Mouse (Mus musculus) Patski (cell line): ENCODE measurements at regions not wholly inside any gene's neighbourhood (a gene's known extent, or its start where the extent isn't known, plus 50 kb on each side); places are given as distances from the start of the nearest gene placed in this dataset.

ENCODE experiments used
- ATAC-seq: fragments of 100-300 bp; one replicate; pipeline ENCODE4 v1.8.0; 2021
- CTCF ChIA-PET: fragments of 350-600 bp; sonication (Branson Sonifier 250); formaldehyde crosslinking; loops from one replicate; lab custom pipeline; 2022; ENCODE audit warnings: inconsistent platforms; lab: Charles Lee
- POLR2A ChIA-PET: fragments of 350-600 bp; sonication (Branson Sonifier 250); formaldehyde crosslinking; loops from one replicate; lab custom pipeline; 2022; ENCODE audit warnings: antibody characterized with exemption, inconsistent platforms; lab: Charles Lee
- DNase-seq: peaks from one replicate; pipeline ENCODE4 v3.0.0-alpha.2; 2011; ENCODE audit warnings: low read depth, low spot score
- H3K27me3 ChIP-seq: fragments of 371-371 bp; one replicate; pipeline ENCODE4 v1.5.1; 2021
- CTCF ChIP-seq: fragments of 100-300 bp; IDR thresholded peaks from one replicate; pipeline ENCODE4 v1.5.1; 2021
- in situ Hi-C: fragments of 300-500 bp; cut with MboI; formaldehyde crosslinking; loops from 3 replicates; pipeline ENCODE4 v1.11.1; 2018; ENCODE audit warnings: low pct_unique_long_range_greater_than_20kb, mixed read lengths

DNA sequence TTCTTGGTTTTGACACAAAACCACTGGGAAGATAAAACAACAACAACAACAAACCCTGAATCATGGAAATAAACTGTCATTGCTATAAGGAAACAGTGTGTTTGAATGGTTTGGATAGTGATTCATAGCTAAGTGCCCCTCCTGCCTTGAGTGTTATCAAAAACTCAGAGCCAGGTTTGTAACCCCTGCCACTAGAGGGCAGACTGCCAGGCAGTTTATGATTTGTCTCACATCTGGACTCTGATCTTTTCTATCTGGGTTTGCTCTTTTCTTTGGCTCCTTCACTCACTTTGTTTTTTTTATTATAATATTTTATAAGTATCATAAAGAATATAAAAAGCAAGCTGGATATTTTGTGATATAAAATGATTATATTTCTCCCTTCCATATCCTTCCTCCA lies 400.1 kb upstream of the Fam92a start:
- no peaks in the 10 kb centered on the region for H3K27me3 ChIP-seq

DNA sequence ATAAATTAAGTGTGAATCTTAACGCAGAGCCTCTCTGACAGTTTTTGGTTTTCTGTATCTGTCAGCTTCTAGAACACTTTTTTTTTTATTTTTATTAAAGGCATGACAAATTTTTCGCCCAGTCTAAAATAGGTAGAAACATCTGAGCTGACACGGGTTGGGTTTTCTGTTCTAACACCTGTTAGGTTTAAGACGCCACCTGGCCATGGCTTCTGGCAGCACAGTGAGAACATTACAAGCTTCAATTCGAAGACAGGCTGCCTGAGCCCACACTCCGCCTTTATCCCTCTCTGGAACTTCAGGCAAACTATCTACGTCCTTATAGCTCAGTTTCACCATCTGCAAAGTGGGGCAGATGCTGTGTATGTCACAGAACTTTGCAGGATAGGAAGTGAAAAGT lies 398.9 kb upstream of the Fam92a start:
- ATAC-seq (no peak), DNase-seq (no peak)
- no peak for TF ChIP-seq CTCF
- ChIA-PET POLR2A (no interaction called here), CTCF (interaction anchor here (0.9 kb wide), 1 partner anchor 25 kb away, joined by 3 read pairs; no protein-coding TSS in a partner anchor)
- no peaks in the 10 kb centered on the region for H3K27me3 ChIP-seq
- in situ Hi-C loops = no loop called here

More for the DNA sequence above, 400.1 kb upstream of the Fam92a start:
- ChIA-PET POLR2A (no interaction called here), CTCF (no interaction called here)
- ATAC-seq (no peak), DNase-seq (no peak)
- in situ Hi-C loops = no loop called here
- peak; percentile 45 for TF ChIP-seq CTCF

GRCm38 (mm10) chr4:12567643-12568042 lies 395.8 kb upstream of the Fam92a start:
- ATAC-seq (no peak), DNase-seq (no peak)
- H3K27me3 ChIP-seq = no peaks in the 10 kb centered on the region
- TF ChIP-seq CTCF = no peak
- CTCF ChIA-PET = no interaction called here
- in situ Hi-C loops = no loop called here
- POLR2A ChIA-PET = interaction anchor here (0.6 kb wide), 1 partner anchor 11 kb away, joined by 3 read pairs; no protein-coding TSS in a partner anchor

DNA sequence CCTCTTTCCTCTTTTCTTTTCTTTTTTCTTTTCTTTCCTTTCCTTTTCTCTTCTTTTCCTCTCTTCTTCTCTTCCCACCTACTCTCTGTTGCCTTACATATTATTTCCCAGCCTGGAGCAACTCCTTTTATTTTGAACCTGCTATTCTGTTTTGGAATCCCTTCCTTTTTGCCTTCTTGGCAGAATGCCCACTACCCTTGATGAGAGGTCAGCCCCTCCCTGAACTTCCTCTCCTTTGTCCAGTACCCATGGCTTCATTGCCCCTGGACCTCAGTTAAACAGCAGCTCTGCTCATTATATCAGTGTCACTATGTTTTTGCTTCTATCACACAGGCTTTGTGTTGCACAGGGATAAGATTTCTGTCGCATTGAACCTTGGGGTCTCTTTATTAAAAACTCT lies 391.2 kb upstream of the Fam92a start:
- H3K27me3 ChIP-seq = no peaks in the 10 kb centered on the region
- ATAC-seq = no peak
- no peak for TF ChIP-seq CTCF
- in situ Hi-C loops = no loop called here
- DNase-seq = no peak
- CTCF ChIA-PET = no interaction called here
- POLR2A ChIA-PET = no interaction called here

GRCm38 (mm10) chr4:12560546-12560945 lies 388.7 kb upstream of the Fam92a start:
- POLR2A ChIA-PET = no interaction called here
- no peak for TF ChIP-seq CTCF
- no peaks in the 10 kb centered on the region for H3K27me3 ChIP-seq
- in situ Hi-C loops = no loop called here
- DNase-seq (no peak), ATAC-seq (no peak)
- CTCF ChIA-PET = no interaction called here

GRCm38 (mm10) chr4:12560015-12560414 lies 388.2 kb upstream of the Fam92a start:
- no peaks in the 10 kb centered on the region for H3K27me3 ChIP-seq
- in situ Hi-C loops = no loop called here
- ATAC-seq = no peak

DNA sequence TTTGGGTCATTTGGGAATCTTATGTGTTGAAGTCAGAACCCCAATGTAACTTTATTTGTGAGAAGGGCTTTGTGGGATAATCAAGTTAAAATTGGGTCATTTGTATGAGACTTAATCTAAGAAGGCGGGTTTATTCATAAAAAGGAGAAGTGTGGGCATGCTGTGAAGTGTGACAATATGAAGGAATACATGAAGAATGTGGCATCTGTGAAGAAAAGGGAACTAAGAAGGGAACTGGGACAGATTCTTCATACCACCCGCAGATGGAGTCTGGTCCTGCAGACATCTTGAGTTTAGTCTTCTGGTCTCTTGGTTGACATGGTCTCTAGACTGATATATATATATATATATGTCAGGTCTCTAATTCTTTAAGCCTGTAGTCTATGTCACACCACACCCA lies 385.3 kb upstream of the Fam92a start:
- POLR2A ChIA-PET = interaction anchor here (0.7 kb wide), 1 partner anchor 10 kb away, joined by 3 read pairs; no protein-coding TSS in a partner anchor
- in situ Hi-C loops = no loop called here
- DNase-seq = no peak
- H3K27me3 ChIP-seq = no peaks in the 10 kb centered on the region
- TF ChIP-seq CTCF = no peak
- ATAC-seq = no peak
- CTCF ChIA-PET = interaction anchor here (1.5 kb wide), 1 partner anchor 13 kb away, joined by 3 read pairs; no protein-coding TSS in a partner anchor

More at GRCm38 (mm10) chr4:12560015-12560414, 388.2 kb upstream of the Fam92a start:
- TF ChIP-seq CTCF = no peak
- ChIA-PET POLR2A (no interaction called here), CTCF (no interaction called here)
- DNase-seq = no peak

- DNase-seq (no peak), ATAC-seq (no peak)
- no peaks in the 10 kb centered on the region for H3K27me3 ChIP-seq
- in situ Hi-C loops = loop anchor here (25.0 kb wide), 1 partner anchor 1238 kb away; no protein-coding TSS in a partner anchor
- CTCF ChIA-PET = no interaction called here
- POLR2A ChIA-PET = no interaction called here
- TF ChIP-seq CTCF = no peak
Measured at GRCm38 (mm10) chr4:12549265-12549664, 377.4 kb upstream of the Fam92a start.

DNA sequence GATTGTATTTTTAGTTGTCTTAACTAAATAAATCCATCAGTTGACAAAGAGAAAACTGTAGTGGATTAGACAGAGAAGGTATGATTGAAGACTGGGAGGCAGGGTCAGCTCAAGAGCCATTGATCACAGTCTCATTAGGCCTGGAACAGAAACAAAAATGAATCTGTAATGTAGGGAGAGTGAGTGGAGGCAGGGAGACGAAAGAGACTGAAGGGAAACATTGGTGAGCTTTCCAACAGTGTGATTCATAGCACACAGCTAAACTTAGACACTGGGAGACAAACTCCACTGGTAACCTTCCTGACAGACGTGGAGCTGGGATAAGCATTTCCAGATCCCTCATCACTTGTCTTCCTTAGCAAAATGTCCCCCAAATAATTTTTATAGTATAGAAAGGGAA lies 372.1 kb upstream of the Fam92a start:
- ChIA-PET CTCF (interaction anchor here (1.2 kb wide), 1 partner anchor 13 kb away, joined by 3 read pairs; no protein-coding TSS in a partner anchor), POLR2A (no interaction called here)
- no peak for DNase-seq
- TF ChIP-seq CTCF = no peak
- in situ Hi-C loops = loop anchor here (25.0 kb wide), 1 partner anchor 1243 kb away; no protein-coding TSS in a partner anchor
- H3K27me3 ChIP-seq = no peaks in the 10 kb centered on the region
- ATAC-seq = no peak

GRCm38 (mm10) chr4:12541508-12541907 lies 369.7 kb upstream of the Fam92a start:
- TF ChIP-seq CTCF = no peak
- ATAC-seq = no peak
- POLR2A ChIA-PET = no interaction called here

DNA sequence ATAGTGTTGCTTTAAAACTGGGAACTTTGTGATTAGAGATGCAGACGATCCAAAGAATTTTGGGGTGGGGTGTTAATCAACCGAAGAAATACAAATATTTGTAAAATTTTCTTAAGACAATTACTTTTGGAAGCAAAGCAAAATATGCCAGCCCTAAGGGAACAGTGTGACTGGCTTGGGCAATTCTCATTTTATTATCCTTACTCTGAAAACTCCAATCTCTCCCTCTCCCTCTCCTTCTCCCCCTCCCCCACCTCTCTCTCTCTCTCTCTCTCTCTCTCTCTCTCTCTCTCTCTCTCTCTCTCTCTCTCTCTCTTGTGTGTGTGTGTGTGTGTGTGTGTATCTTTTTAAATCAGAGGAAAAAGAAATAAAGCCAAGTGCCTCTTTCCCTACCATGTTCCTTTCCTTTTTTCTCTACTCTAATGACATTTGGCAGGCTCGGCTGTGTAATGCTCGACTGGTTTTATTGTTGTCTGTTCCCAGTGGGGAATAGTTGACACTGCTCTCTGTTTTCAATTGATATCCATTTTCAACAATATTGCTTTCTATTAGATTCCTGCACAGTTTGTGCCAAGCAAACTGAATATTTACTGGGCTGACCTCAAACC lies 367.5 kb upstream of the Fam92a start:
- peaks cover 10% of the 10 kb centered on the region for H3K27me3 ChIP-seq
- in situ Hi-C loops = loop anchor here (25.0 kb wide), 1 partner anchor 1248 kb away; no protein-coding TSS in a partner anchor
- DNase-seq (no peak), ATAC-seq (no peak)
- ChIA-PET POLR2A (no interaction called here), CTCF (interaction anchor here (1.9 kb wide), 1 partner anchor 8 kb away, joined by 5 read pairs; no protein-coding TSS in a partner anchor)
- TF ChIP-seq CTCF = no peak

More at GRCm38 (mm10) chr4:12541508-12541907, 369.7 kb upstream of the Fam92a start:
- CTCF ChIA-PET = no interaction called here
- H3K27me3 ChIP-seq = peaks cover 4% of the 10 kb centered on the region
- no peak for DNase-seq
- in situ Hi-C loops = loop anchor here (25.0 kb wide), 1 partner anchor 1246 kb away; no protein-coding TSS in a partner anchor
